Mouse (Mus musculus) B cell, adult 67 days (primary cell): Measurements from ENCODE around the gene Slc27a4. TPM values are rescaled to one million over a fixed set of nuclear protein-coding genes. Genes with fewer than 3 reads are reported as not detected.

Experiments used
- total RNA-seq, 2 experiments: library from RNA; stranded (reverse); gene quantifications; 4 replicates each; pipeline ENCODE4 v1.2.4; 2023

The Slc27a4 gene
- 10 to 100 TPM; 16.4 to 18.7 TPM for total RNA-seq

GRCm38 (mm10) chr2:29802075-29802826, at the start of gene Slc27a4:
Gene Slc27a4, plus strand, starts transcription at chr2:29802634.

GRCm38 (mm10) chr2:29787104-29787917, 15.1 kb upstream of the Slc27a4 start, which contains the start of gene Coq4:
Gene Coq4, plus strand, starts transcription at chr2:29787493.

GRCm38 (mm10) chr2:29787937-29788681, 14.3 kb upstream of the Slc27a4 start, which contains the start of gene Trub2:
Gene Trub2, minus strand, starts transcription at chr2:29788502.

GRCm38 (mm10) chr2:29820025-29820817, 17.8 kb downstream of the Slc27a4 start, which contains the start of gene Urm1:
Gene Urm1, plus strand, starts transcription at chr2:29820075.

Other genes starting within 250 kb of the Slc27a4 start
- 100 to 1,000 TPM; 149 to 160 TPM for gene Rapgef1, start 182.9 kb upstream of the Slc27a4 start, total RNA-seq
- under 1 TPM in 1 of 2 experiments, not detected in 1; 0.53 TPM for gene Gm13420, start 50.9 kb upstream of the Slc27a4 start, total RNA-seq
- under 1 TPM in 1 of 2 experiments, not detected in 1; 0.98 TPM for gene Gm13547, start 43.3 kb upstream of the Slc27a4 start, total RNA-seq
- gene Coq4, start 15.1 kb upstream of the Slc27a4 start, total RNA-seq, result 1 to 10 TPM; 7.0 to 7.9 TPM
- 10 to 100 TPM; 44.8 to 55.8 TPM for gene Trub2, start 14.1 kb upstream of the Slc27a4 start, total RNA-seq
- gene Urm1, start 17.4 kb downstream of the Slc27a4 start, total RNA-seq, result 10 to 100 TPM; 43.6 to 47.9 TPM
- gene Cercam, start 66.5 kb downstream of the Slc27a4 start, total RNA-seq, result 1 to 10 TPM in 1 of 2 experiments, under 1 TPM in 1; 0.68 to 1.2 TPM
- gene Odf2, start 86.6 kb downstream of the Slc27a4 start, total RNA-seq, result 100 to 1,000 TPM; 118 to 127 TPM
- gene Gle1, start 132.8 kb downstream of the Slc27a4 start, total RNA-seq, result 10 to 100 TPM; 76.1 to 100.0 TPM
- 100 to 1,000 TPM; 287 to 297 TPM for gene Sptan1, start 162.9 kb downstream of the Slc27a4 start, total RNA-seq
- gene Wdr34, start 246.2 kb downstream of the Slc27a4 start, total RNA-seq, result 1 to 10 TPM; 1.8 to 2.1 TPM